Mouse (Mus musculus): ENCODE data around the gene Bbs9.

- TF ChIP-seq CTCF (IDR thresholded peaks at IDR 0.05), result no peak
- no peak for TF ChIP-seq EP300 (IDR thresholded peaks at IDR 0.05; ENCODE audit: insufficient read depth, low read depth, low read length)
These were observed 18.2 kb upstream of the Bbs9 start for GRCm38 (mm10) chr9:22457142-22457835.

Measured in heart, adult 2 months (tissue).